Mouse (Mus musculus): ENCODE measurements around the gene Nf2.

- no peak for TF ChIP-seq CTCF (IDR thresholded peaks at IDR 0.05; ENCODE audit: low read depth)
- TF ChIP-seq EP300 (IDR thresholded peaks at IDR 0.05; ENCODE audit: low read depth), result no peak
These were observed 11.7 kb upstream of the Nf2 start for GRCm38 (mm10) chr11:4860986-4861385.
